Mouse (Mus musculus) heart, adult 2 months (tissue): Measurements from ENCODE around the gene Nos1. TPM values are rescaled to one million over a fixed set of nuclear protein-coding genes. Genes with fewer than 3 reads are reported as not detected.

ENCODE experiments used
- DNase-seq, 2 experiments: peaks; one replicate each; pipeline ENCODE4 v3.0.0; 2021
- H3K27ac ChIP-seq: fragments of 200-600 bp; 2 replicates; pipeline ENCODE4 v1.8.1; 2022
- H3K27me3 ChIP-seq: fragments of 200-500 bp; 2 replicates; pipeline ENCODE4 v1.6.1; 2012; ENCODE audit warnings: mild to moderate bottlenecking, low read length, inconsistent platforms, mixed read lengths; ENCODE audit not compliant: control insufficient read depth, insufficient read depth
- H3K36me3 ChIP-seq: fragments of 200-500 bp; 2 replicates; pipeline ENCODE4 v1.6.1; 2012; ENCODE audit warnings: low read length, inconsistent platforms; ENCODE audit not compliant: control insufficient read depth, insufficient read depth
- H3K4me1 ChIP-seq: fragments of 200-500 bp; 2 replicates; pipeline ENCODE4 v1.6.1; 2011; ENCODE audit warnings: low read length; ENCODE audit not compliant: control insufficient read depth, insufficient read depth
- H3K4me3 ChIP-seq: fragments of 200-600 bp; 2 replicates; pipeline ENCODE4 v1.8.1; 2022
- H3K79me2 ChIP-seq: fragments of 200-500 bp; replicated peaks from 2 replicates; pipeline ENCODE4 v1.6.1; 2012; ENCODE audit warnings: mild to moderate bottlenecking, inconsistent platforms, low read length, moderate library complexity, mixed read lengths; ENCODE audit not compliant: control insufficient read depth, insufficient read depth
- H3K9ac ChIP-seq: fragments of 200-500 bp; 2 replicates; pipeline ENCODE4 v1.6.1; 2012; ENCODE audit warnings: low read depth, mild to moderate bottlenecking, control low read depth, inconsistent platforms, low read length, mixed read lengths
- CTCF ChIP-seq: fragments of 200-600 bp; IDR thresholded peaks from 2 replicates; pipeline ENCODE4 v1.8.1; 2022; ENCODE audit warnings: antibody characterized with exemption, mild to moderate bottlenecking, moderate library complexity
- EP300 ChIP-seq: fragments of 200-500 bp; IDR thresholded peaks from 2 replicates; pipeline ENCODE4 v1.6.1; 2011; ENCODE audit warnings: low read depth, low read length, control low read depth; ENCODE audit not compliant: insufficient read depth
- POLR2A ChIP-seq: fragments of 200-500 bp; IDR thresholded peaks from 2 replicates; pipeline ENCODE4 v1.6.1; 2011; ENCODE audit warnings: mild to moderate bottlenecking, low read depth, low read length, control low read depth; ENCODE audit not compliant: insufficient read depth
- WGBS: fragments of 180-500 bp; shearing (Covaris S2); methylation state at CpG from one replicate; pipeline ENCODE4 v1.1.7; 2018; 5-methylcytosine and 5-hydroxymethylcytosine counted together
- intact Hi-C: fragments of 180-260 bp; cut with DNase I; formaldehyde crosslinking; loops from one replicate; pipeline ENCODE4 v1.15.1; 2025
- polyA plus RNA-seq: library from polyadenylated mRNA; depleted of rRNA; stranded (reverse); fragments of >200 nt; gene quantifications from 2 replicates; pipeline ENCODE4 v1.2.3, GENCODE M21; 2012
- total RNA-seq, 2 experiments: library from RNA; stranded (reverse); gene quantifications; 2 replicates each; pipeline ENCODE4 v1.2.3; 2021

Nos1 gene
- total and polyA plus RNA-seq, 3 experiments: 0.18 to 0.47 (median 0.23) TPM

DNA sequence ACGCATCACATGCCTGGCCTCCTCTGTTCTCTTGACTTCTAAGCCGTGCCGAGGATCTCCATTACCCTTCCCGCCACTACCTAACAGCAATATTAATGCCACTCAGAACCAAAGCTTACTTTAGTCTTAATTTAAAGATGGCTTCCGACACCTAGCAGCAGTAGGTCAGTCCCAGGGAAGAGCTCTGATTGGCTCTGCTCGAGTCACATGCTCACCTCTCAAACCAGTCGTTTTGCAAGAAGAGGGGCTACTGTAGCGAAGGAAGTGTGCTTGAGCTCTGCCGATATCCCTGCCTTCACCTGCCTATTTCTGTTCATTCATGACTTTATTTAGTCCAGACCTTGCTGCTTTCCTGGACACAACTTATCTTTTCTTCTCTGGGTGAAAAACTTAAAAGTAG, 43.0 kb downstream of the Nos1 start:
- Histone ChIP-seq H3K4me1 (no peaks in the 10 kb centered on the region), H3K27ac (no peak overlapping the region), H3K36me3 (no peaks in the 10 kb centered on the region), H3K27me3 (no peaks in the 10 kb centered on the region; the same call in 1 of the 2 replicates), H3K9ac (no peak overlapping the region), H3K4me3 (no peak overlapping the region), H3K79me2 (no peaks in the 10 kb centered on the region)
- 82% methylated on average over 9 of the region's 9 CpGs for WGBS
- intact Hi-C loops: no loop called here
- TF ChIP-seq POLR2A (no peak), CTCF (no peak), EP300 (no peak)
- no peak for DNase-seq

- Histone ChIP-seq H3K9ac (no peak overlapping the region), H3K4me1 (no peaks in the 10 kb centered on the region), H3K27ac (no peak overlapping the region), H3K36me3 (no peaks in the 10 kb centered on the region), H3K4me3 (no peak overlapping the region), H3K79me2 (no peaks in the 10 kb centered on the region), H3K27me3 (no peaks in the 10 kb centered on the region; the same call in 1 of the 2 replicates)
- no peak for DNase-seq
- TF ChIP-seq CTCF (peak; percentile 56), POLR2A (no peak)
- 71% methylated on average over 5 of the region's 5 CpGs for WGBS
- intact Hi-C loops: no loop called here
These were observed 43.7 kb downstream of the Nos1 start for GRCm38 (mm10) chr5:117824486-117824885.

DNA sequence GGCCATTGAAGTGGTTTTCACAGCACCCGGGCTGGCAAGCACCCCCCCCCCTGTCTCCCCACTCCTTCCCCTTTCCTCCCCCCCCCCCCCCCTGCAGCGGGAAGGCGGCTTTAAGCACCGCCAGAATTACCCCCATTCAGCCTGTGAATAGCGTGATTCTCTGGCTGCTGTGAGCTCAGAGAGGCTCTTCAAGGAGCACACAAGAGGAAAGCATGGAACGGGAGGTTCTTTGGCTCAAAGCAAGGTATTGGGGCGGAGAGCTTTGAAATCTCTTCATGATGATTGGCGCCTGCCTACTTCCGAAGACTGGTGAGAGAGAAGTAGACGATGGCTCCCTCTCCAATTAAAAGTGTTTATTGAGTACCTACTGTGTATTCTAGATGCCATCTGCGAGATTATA, 44.5 kb downstream of the Nos1 start:
- intact Hi-C loops: no loop called here

DNA sequence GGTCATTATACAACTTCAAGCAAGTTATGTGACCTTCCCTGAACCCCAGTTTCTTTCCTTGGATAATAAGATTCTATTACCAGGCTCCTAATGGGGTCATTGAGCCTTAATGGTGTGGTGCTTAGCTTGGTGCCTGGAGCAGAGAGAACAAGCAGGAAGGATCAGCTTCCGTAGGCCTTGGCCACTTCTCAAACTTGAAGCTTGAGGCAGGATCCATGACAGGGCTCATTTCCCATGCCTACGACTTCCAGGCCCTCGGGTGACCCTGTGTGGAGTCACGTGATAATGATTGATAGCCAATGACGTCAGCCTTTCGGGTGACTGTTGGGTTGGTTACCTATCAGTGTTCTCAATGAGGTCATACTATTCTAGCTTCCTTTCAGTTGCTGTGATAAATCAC, 46.5 kb downstream of the Nos1 start:
- Histone ChIP-seq H3K9ac (no peak overlapping the region), H3K27me3 (no peaks in the 10 kb centered on the region; the same call in 1 of the 2 replicates), H3K79me2 (no peaks in the 10 kb centered on the region), H3K4me1 (no peaks in the 10 kb centered on the region), H3K36me3 (no peaks in the 10 kb centered on the region), H3K4me3 (no peak overlapping the region), H3K27ac (no peak overlapping the region)
- intact Hi-C loops: no loop called here
- DNase-seq: no peak
- 72% methylated on average over 6 of the region's 6 CpGs for WGBS
- TF ChIP-seq EP300: no peak

More for the DNA sequence above, 44.5 kb downstream of the Nos1 start:
- Histone ChIP-seq H3K4me1 (no peaks in the 10 kb centered on the region), H3K9ac (no peak overlapping the region), H3K79me2 (no peaks in the 10 kb centered on the region), H3K4me3 (no peak overlapping the region), H3K27ac (no peak overlapping the region), H3K27me3 (no peaks in the 10 kb centered on the region; the same call in 1 of the 2 replicates), H3K36me3 (no peaks in the 10 kb centered on the region)
- no peak for DNase-seq
- 77% methylated on average over 11 of the region's 11 CpGs for WGBS
- TF ChIP-seq EP300: no peak

- Histone ChIP-seq H3K4me3 (no peak overlapping the region), H3K36me3 (no peaks in the 10 kb centered on the region), H3K4me1 (no peaks in the 10 kb centered on the region), H3K79me2 (no peaks in the 10 kb centered on the region), H3K27me3 (no peaks in the 10 kb centered on the region; the same call in 1 of the 2 replicates), H3K9ac (no peak overlapping the region), H3K27ac (no peak overlapping the region)
- intact Hi-C loops: loop anchor here (1.0 to 2.0 kb wide), 2 partner anchors 180 to 223 kb away; no protein-coding TSS in a partner anchor
- DNase-seq: peak; percentile 28 to 59
- TF ChIP-seq CTCF (peak; percentile 87), POLR2A (no peak)
- 10% methylated on average over 5 of the region's 5 CpGs for WGBS
These were observed 56.1 kb downstream of the Nos1 start for GRCm38 (mm10) chr5:117836930-117837329.

DNA sequence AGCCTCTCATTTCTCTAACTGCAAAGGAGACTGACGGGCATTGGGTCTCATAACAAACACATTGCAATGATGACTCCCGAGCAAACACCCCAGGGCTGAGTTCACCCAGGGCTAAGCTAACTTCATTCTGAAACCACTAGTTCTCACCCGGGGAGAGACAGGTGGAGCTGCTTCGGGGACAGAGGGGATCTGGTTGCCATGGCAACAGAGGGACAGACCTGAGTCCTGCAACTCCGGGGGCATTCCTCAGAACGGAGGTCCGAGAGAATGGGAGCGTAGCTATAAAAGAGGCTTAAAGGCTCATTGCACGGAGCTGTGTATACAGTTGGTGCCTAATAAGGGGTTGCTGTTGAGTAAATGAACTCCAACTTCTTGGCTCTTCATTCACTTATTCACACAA, 56.9 kb downstream of the Nos1 start:
- Histone ChIP-seq H3K36me3 (no peaks in the 10 kb centered on the region), H3K4me1 (no peaks in the 10 kb centered on the region), H3K79me2 (no peaks in the 10 kb centered on the region), H3K4me3 (no peak overlapping the region), H3K27ac (no peak overlapping the region), H3K27me3 (peaks cover 5% of the 10 kb centered on the region), H3K9ac (no peak overlapping the region)
- DNase-seq: no peak
- intact Hi-C loops: loop anchor here (1.0 to 2.0 kb wide), 2 partner anchors 181 to 223 kb away; no protein-coding TSS in a partner anchor
- TF ChIP-seq EP300 (no peak), POLR2A (no peak), CTCF (no peak)
- WGBS: 40% methylated on average over 9 of the region's 9 CpGs
